Mouse (Mus musculus) bone marrow, adult 2 months (tissue): ENCODE results near the gene Bcl11a.

Source experiments
- CTCF ChIP-seq: fragments of 200-500 bp; IDR thresholded peaks from 2 replicates; pipeline ENCODE4 v1.5.1; 2011; ENCODE audit warnings: low read length, control low read depth; ENCODE audit not compliant: control insufficient read depth, insufficient read depth
- POLR2A ChIP-seq: fragments of 200-500 bp; IDR thresholded peaks from 2 replicates; pipeline ENCODE4 v1.6.1; 2011; ENCODE audit warnings: low read depth, mild to moderate bottlenecking, control low read depth, low read length, borderline replicate concordance; ENCODE audit not compliant: control insufficient read depth

DNA sequence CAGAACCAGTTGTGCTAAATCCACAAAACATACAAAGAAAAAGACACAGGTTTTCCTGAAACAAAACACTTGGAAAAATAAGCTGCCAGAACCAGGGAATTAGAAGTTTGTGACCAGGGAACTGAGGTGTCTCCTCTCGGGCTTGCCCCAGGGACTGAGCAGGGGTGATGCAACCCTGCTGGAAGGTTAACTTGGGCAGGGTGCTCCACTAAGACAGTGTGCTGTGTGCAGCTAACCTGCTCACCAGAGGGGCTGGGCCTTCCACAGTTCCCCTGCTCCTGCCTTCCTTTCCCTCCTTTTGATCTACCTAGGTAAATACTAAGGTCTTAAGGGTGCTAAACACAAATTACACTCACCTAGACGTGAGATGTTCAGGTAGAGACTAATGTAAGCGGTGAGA, 14.8 kb downstream of the Bcl11a start:
- TF ChIP-seq POLR2A (no peak), CTCF (no peak)
